Mouse (Mus musculus) embryonic facial prominence, embryonic 11.5 days (tissue): ENCODE results near the gene Slc20a1. TPM values are rescaled to one million over a fixed set of nuclear protein-coding genes. Genes with fewer than 3 reads are reported as not detected.

Source experiments
- ATAC-seq: fragments of 200-750 bp; cut with Nextera tagmentation; replicated peaks from 2 replicates; pipeline ENCODE4 v1.8.0; 2017; ENCODE audit warnings: low read depth; ENCODE audit not compliant: insufficient number of reproducible peaks, low FRiP score, low TSS enrichment
- DNase-seq: peaks from one replicate; pipeline ENCODE4 v3.0.0-alpha.2; 2015; ENCODE audit warnings: low spot score
- H3K27ac ChIP-seq: fragments of 300-500 bp; sonication (generic); replicated peaks from 2 replicates; pipeline ENCODE4 v1.5.1; 2014; ENCODE audit warnings: mild to moderate bottlenecking, low read depth, low read length, control low read depth
- H3K27me3 ChIP-seq: fragments of 300-500 bp; sonication (generic); 2 replicates; pipeline ENCODE4 v1.6.1; 2014; ENCODE audit warnings: mild to moderate bottlenecking, low read length, moderate library complexity, mixed read lengths; ENCODE audit not compliant: control insufficient read depth, insufficient read depth
- H3K36me3 ChIP-seq: fragments of 300-500 bp; sonication (generic); replicated peaks from 2 replicates; pipeline ENCODE4 v1.6.1; 2014; ENCODE audit warnings: low read depth, mild to moderate bottlenecking, low read length, moderate library complexity, mixed read lengths; ENCODE audit not compliant: control insufficient read depth, insufficient read depth
- H3K4me1 ChIP-seq: fragments of 300-500 bp; sonication (generic); 2 replicates; pipeline ENCODE4 v1.6.1; 2014; ENCODE audit warnings: low read length, mixed read lengths; ENCODE audit not compliant: control insufficient read depth, insufficient read depth
- H3K4me2 ChIP-seq: fragments of 300-500 bp; sonication (generic); 2 replicates; pipeline ENCODE4 v1.6.1; 2014; ENCODE audit warnings: low read depth, mild to moderate bottlenecking, control low read depth, low read length, moderate library complexity
- H3K4me3 ChIP-seq: fragments of 300-500 bp; sonication (generic); 2 replicates; pipeline ENCODE4 v1.5.1; 2014; ENCODE audit warnings: low read depth, low read length, control low read depth
- H3K9ac ChIP-seq: fragments of 300-500 bp; sonication (generic); replicated peaks from 2 replicates; pipeline ENCODE4 v1.6.1; 2014; ENCODE audit warnings: mild to moderate bottlenecking, control low read depth, low read length
- H3K9me3 ChIP-seq: fragments of 300-500 bp; sonication (generic); replicated peaks from 2 replicates; pipeline ENCODE4 v1.6.1; 2016; ENCODE audit warnings: mild to moderate bottlenecking, low read length, inconsistent platforms, mixed read lengths; ENCODE audit not compliant: control insufficient read depth
- WGBS: fragments of 180-500 bp; shearing (Covaris S2); extraction: QIAGEN DNeasy Blood & Tissue Kit; methylation state at CpG from one replicate; pipeline ENCODE4 v1.1.7; 2014; 5-methylcytosine and 5-hydroxymethylcytosine counted together
- polyA plus RNA-seq: library from polyadenylated mRNA; unstranded; fragments of >200 nt; fragmentation: Nextera tagmentation; extraction: Ambion mirVana; gene quantifications from 2 replicates; pipeline ENCODE4 v1.2.1, GENCODE M21; 2014

Slc20a1 gene
- polyA plus RNA-seq, 1 experiment from 2014 or later: 51.6 TPM

- no peak overlapping the region for H3K4me2 ChIP-seq
- H3K4me3 ChIP-seq: no peak overlapping the region
- H3K9ac ChIP-seq: no peak overlapping the region
- no peak overlapping the region for H3K27ac ChIP-seq
- no peaks in the 10 kb centered on the region for H3K9me3 ChIP-seq
- ATAC-seq: no peak
- H3K4me1 ChIP-seq: no peaks in the 10 kb centered on the region
- no peak for DNase-seq
- 93% methylated on average over 1 of the region's 1 CpGs for WGBS
- no peaks in the 10 kb centered on the region for H3K36me3 ChIP-seq
- H3K27me3 ChIP-seq: no peaks in the 10 kb centered on the region
Observed at GRCm38 (mm10) chr2:129233218-129233617, 34.7 kb downstream of the Slc20a1 start.

GRCm38 (mm10) chr2:129233803-129234477 lies 35.4 kb downstream of the Slc20a1 start:
- Histone ChIP-seq H3K9me3 (no peaks in the 10 kb centered on the region), H3K4me1 (no peaks in the 10 kb centered on the region), H3K27ac (no peak overlapping the region), H3K27me3 (no peaks in the 10 kb centered on the region), H3K9ac (no peak overlapping the region), H3K4me3 (no peak overlapping the region), H3K36me3 (no peaks in the 10 kb centered on the region), H3K4me2 (no peak overlapping the region)
- no peak for DNase-seq
- ATAC-seq: no peak
- WGBS: 33% methylated on average over 9 of the region's 9 CpGs

GRCm38 (mm10) chr2:129234731-129235130 lies 36.2 kb downstream of the Slc20a1 start:
- DNase-seq (no peak), ATAC-seq (no peak)
- Histone ChIP-seq H3K9me3 (no peaks in the 10 kb centered on the region), H3K4me3 (no peak overlapping the region), H3K4me1 (no peaks in the 10 kb centered on the region), H3K27ac (no peak overlapping the region), H3K36me3 (no peaks in the 10 kb centered on the region), H3K27me3 (no peaks in the 10 kb centered on the region), H3K4me2 (no peak overlapping the region), H3K9ac (no peak overlapping the region)
- WGBS: 72% methylated on average over 2 of the region's 2 CpGs

GRCm38 (mm10) chr2:129236526-129236925 lies 38.0 kb downstream of the Slc20a1 start:
- Histone ChIP-seq H3K9me3 (no peaks in the 10 kb centered on the region), H3K4me3 (no peak overlapping the region), H3K4me1 (no peaks in the 10 kb centered on the region), H3K36me3 (no peaks in the 10 kb centered on the region), H3K27ac (no peak overlapping the region), H3K9ac (no peak overlapping the region), H3K27me3 (no peaks in the 10 kb centered on the region), H3K4me2 (no peak overlapping the region)
- DNase-seq (no peak), ATAC-seq (no peak)
- 76% methylated on average over 4 of the region's 4 CpGs for WGBS

- DNase-seq: no peak
- H3K27ac ChIP-seq: no peak overlapping the region
- 66% methylated on average over 9 of the region's 9 CpGs for WGBS
Observed at GRCm38 (mm10) chr2:129240726-129241432, 42.3 kb downstream of the Slc20a1 start.

GRCm38 (mm10) chr2:129241845-129242833 lies 43.6 kb downstream of the Slc20a1 start:
- DNase-seq: no peak
- ATAC-seq: no peak
- no peaks in the 10 kb centered on the region for H3K4me1 ChIP-seq

More at GRCm38 (mm10) chr2:129240726-129241432, 42.3 kb downstream of the Slc20a1 start:
- H3K9ac ChIP-seq: no peak overlapping the region
- H3K36me3 ChIP-seq: no peaks in the 10 kb centered on the region
- H3K9me3 ChIP-seq: no peaks in the 10 kb centered on the region
- H3K4me1 ChIP-seq: no peaks in the 10 kb centered on the region
- no peak overlapping the region for H3K4me2 ChIP-seq
- H3K4me3 ChIP-seq: no peak overlapping the region
- no peaks in the 10 kb centered on the region for H3K27me3 ChIP-seq
- no peak for ATAC-seq

GRCm38 (mm10) chr2:129243005-129243404 lies 44.4 kb downstream of the Slc20a1 start:
- Histone ChIP-seq H3K4me2 (no peak overlapping the region), H3K4me3 (no peak overlapping the region), H3K9ac (no peak overlapping the region), H3K27ac (no peak overlapping the region), H3K4me1 (no peaks in the 10 kb centered on the region), H3K36me3 (no peaks in the 10 kb centered on the region), H3K27me3 (no peaks in the 10 kb centered on the region), H3K9me3 (no peaks in the 10 kb centered on the region)
- WGBS: 85% methylated on average over 4 of the region's 4 CpGs
- DNase-seq (no peak), ATAC-seq (no peak)

More at GRCm38 (mm10) chr2:129241845-129242833, 43.6 kb downstream of the Slc20a1 start:
- no peaks in the 10 kb centered on the region for H3K36me3 ChIP-seq
- no peak overlapping the region for H3K9ac ChIP-seq
- H3K27ac ChIP-seq: no peak overlapping the region
- WGBS: 52% methylated on average over 7 of the region's 7 CpGs
- H3K9me3 ChIP-seq: no peaks in the 10 kb centered on the region
- no peak overlapping the region for H3K4me2 ChIP-seq
- no peak overlapping the region for H3K4me3 ChIP-seq
- no peaks in the 10 kb centered on the region for H3K27me3 ChIP-seq
